Mouse (Mus musculus) cortical plate, adult 2 months (tissue): Measurements from ENCODE around the gene Syt15.

Experiments used
- CTCF ChIP-seq: fragments of 200-500 bp; IDR thresholded peaks from 2 replicates; pipeline ENCODE4 v1.5.1; 2011; ENCODE audit warnings: mild to moderate bottlenecking, control low read depth, low read length; ENCODE audit not compliant: insufficient read depth; ENCODE audit errors: extremely low read depth
- POLR2A ChIP-seq: fragments of 200-500 bp; IDR thresholded peaks from 2 replicates; pipeline ENCODE4 v1.6.1; 2011; ENCODE audit warnings: mild to moderate bottlenecking, low read length, control low read depth; ENCODE audit not compliant: insufficient read depth; ENCODE audit errors: extremely low read depth

- TF ChIP-seq CTCF (no peak), POLR2A (no peak)
Observed at GRCm38 (mm10) chr14:34226566-34226965, 7.2 kb downstream of the Syt15 start.
